Mouse (Mus musculus): Measurements from ENCODE around the gene Tbc1d10c. TPM values are rescaled to one million over a fixed set of nuclear protein-coding genes. Genes with fewer than 3 reads are reported as not detected.

Gene Tbc1d10c
- polyA plus RNA-seq, 1 experiment from 2014 or later, result 2.3 TPM

- Histone ChIP-seq H3K36me3 (ENCODE audit: control insufficient read depth, insufficient read depth, low read length) (no peaks in the 10 kb centered on the region), H3K27ac (replicated peaks) (no peak overlapping the region), H3K9ac (ENCODE audit: low read length) (no peak overlapping the region), H3K27me3 (ENCODE audit: control insufficient read depth, insufficient read depth, low read length) (no peaks in the 10 kb centered on the region), H3K4me1 (replicated peaks; ENCODE audit: control insufficient read depth, insufficient read depth) (no peaks in the 10 kb centered on the region), H3K4me3 (ENCODE audit: low read depth, low read length) (no peak overlapping the region), H3K9me3 (ENCODE audit: control insufficient read depth, low read length) (no peaks in the 10 kb centered on the region), H3K4me2 (replicated peaks; ENCODE audit: low read depth) (no peak overlapping the region)
- no peak for ATAC-seq (ENCODE audit: low FRiP score, low TSS enrichment)
- WGBS, result 74% methylated on average over 16 of the region's 16 CpGs
- TF ChIP-seq CTCF (IDR thresholded peaks at IDR 0.05; ENCODE audit: low read depth) (no peak), EP300 (optimal IDR thresholded peaks at IDR 0.05) (no peak)
- no peak for DNase-seq (ENCODE audit: low spot score)
These were observed 46.3 kb downstream of the Tbc1d10c start for GRCm38 (mm10) chr19:4144550-4145498.

GRCm38 (mm10) chr19:4143759-4144268 is 47.3 kb downstream of the Tbc1d10c start, which contains the start of gene Cabp4:
Cabp4 (minus strand) TSS chr19:4144033.
- ATAC-seq (ENCODE audit: low FRiP score, low TSS enrichment) (no peak), DNase-seq (ENCODE audit: low spot score) (no peak)
- TF ChIP-seq EP300 (optimal IDR thresholded peaks at IDR 0.05) (no peak), CTCF (IDR thresholded peaks at IDR 0.05; ENCODE audit: low read depth) (no peak)
- no peaks in the 10 kb centered on the region for H3K27me3 ChIP-seq (ENCODE audit: control insufficient read depth, insufficient read depth, low read length)
- no peak within 1 kb of the TSS for H3K9ac ChIP-seq (ENCODE audit: low read length)
- H3K36me3 ChIP-seq (ENCODE audit: control insufficient read depth, insufficient read depth, low read length), result no peaks in the 10 kb centered on the region
- 80% methylated on average over 7 of the region's 7 CpGs for WGBS
- no peaks in the 10 kb centered on the region for H3K4me1 ChIP-seq (replicated peaks; ENCODE audit: control insufficient read depth, insufficient read depth)
- H3K4me2 ChIP-seq (replicated peaks; ENCODE audit: low read depth), result no peak within 1 kb of the TSS
- H3K4me3 ChIP-seq (ENCODE audit: low read depth, low read length), result no peak within 1 kb of the TSS
- H3K9me3 ChIP-seq (ENCODE audit: control insufficient read depth, low read length), result no peaks in the 10 kb centered on the region
- H3K27ac ChIP-seq (replicated peaks), result no peak within 1 kb of the TSS

GRCm38 (mm10) chr19:4142416-4143173 is 48.5 kb downstream of the Tbc1d10c start:
- Histone ChIP-seq H3K9ac (ENCODE audit: low read length) (no peak overlapping the region), H3K27me3 (ENCODE audit: control insufficient read depth, insufficient read depth, low read length) (no peaks in the 10 kb centered on the region), H3K36me3 (ENCODE audit: control insufficient read depth, insufficient read depth, low read length) (no peaks in the 10 kb centered on the region), H3K4me3 (ENCODE audit: low read depth, low read length) (no peak overlapping the region), H3K9me3 (ENCODE audit: control insufficient read depth, low read length) (no peaks in the 10 kb centered on the region), H3K27ac (replicated peaks) (no peak overlapping the region), H3K4me1 (replicated peaks; ENCODE audit: control insufficient read depth, insufficient read depth) (no peaks in the 10 kb centered on the region), H3K4me2 (replicated peaks; ENCODE audit: low read depth) (no peak overlapping the region)
- no peak for ATAC-seq (ENCODE audit: low FRiP score, low TSS enrichment)
- no peak for DNase-seq (ENCODE audit: low spot score)
- TF ChIP-seq EP300 (optimal IDR thresholded peaks at IDR 0.05), result no peak
- TF ChIP-seq CTCF (IDR thresholded peaks at IDR 0.05; ENCODE audit: low read depth), result no peak
- WGBS, result 86% methylated on average over 18 of the region's 18 CpGs

- TF ChIP-seq CTCF (IDR thresholded peaks at IDR 0.05; ENCODE audit: low read depth) (no peak), EP300 (optimal IDR thresholded peaks at IDR 0.05) (no peak)
- DNase-seq (ENCODE audit: low spot score) (no peak), ATAC-seq (ENCODE audit: low FRiP score, low TSS enrichment) (no peak)
- no peaks in the 10 kb centered on the region for H3K36me3 ChIP-seq (ENCODE audit: control insufficient read depth, insufficient read depth, low read length)
- no peaks in the 10 kb centered on the region for H3K4me1 ChIP-seq (replicated peaks; ENCODE audit: control insufficient read depth, insufficient read depth)
- WGBS, result 59% methylated on average over 6 of the region's 6 CpGs
- no peak overlapping the region for H3K4me3 ChIP-seq (ENCODE audit: low read depth, low read length)
- H3K27ac ChIP-seq (replicated peaks), result no peak overlapping the region
- no peak overlapping the region for H3K9ac ChIP-seq (ENCODE audit: low read length)
- H3K27me3 ChIP-seq (ENCODE audit: control insufficient read depth, insufficient read depth, low read length), result no peaks in the 10 kb centered on the region
- no peaks in the 10 kb centered on the region for H3K9me3 ChIP-seq (ENCODE audit: control insufficient read depth, low read length)
- no peak overlapping the region for H3K4me2 ChIP-seq (replicated peaks; ENCODE audit: low read depth)
These were observed 50.9 kb downstream of the Tbc1d10c start for GRCm38 (mm10) chr19:4140147-4140546.

DNA sequence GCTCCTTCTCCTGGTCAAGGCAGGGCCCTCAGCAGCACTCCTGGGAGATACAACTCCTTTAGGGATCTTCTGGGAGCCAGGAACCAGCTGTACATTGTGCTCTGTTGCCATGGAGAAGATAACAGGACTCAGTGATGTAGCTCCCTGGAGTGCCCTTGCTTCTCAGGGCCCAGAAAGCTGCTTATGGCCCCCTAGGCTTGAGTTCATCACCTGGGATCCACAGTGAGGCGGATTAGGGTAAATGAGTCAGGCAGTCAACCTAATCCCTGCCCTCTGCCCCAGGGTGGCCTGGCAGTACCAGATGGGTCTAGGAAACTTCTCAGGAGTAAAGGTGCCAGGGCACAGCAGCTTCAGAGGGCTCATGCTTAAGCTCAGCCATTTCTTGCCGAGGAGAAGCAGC is 51.6 kb downstream of the Tbc1d10c start, which contains the start of gene Gpr152:
Gene Gpr152 (plus strand): TSS at position 342 of the 400 bp plus-strand sequence.
- H3K4me1 ChIP-seq (replicated peaks; ENCODE audit: control insufficient read depth, insufficient read depth), result no peaks in the 10 kb centered on the region
- TF ChIP-seq CTCF (IDR thresholded peaks at IDR 0.05; ENCODE audit: low read depth) (no peak), EP300 (optimal IDR thresholded peaks at IDR 0.05) (no peak)
- H3K9ac ChIP-seq (ENCODE audit: low read length), result no peak within 1 kb of the TSS
- DNase-seq (ENCODE audit: low spot score) (no peak), ATAC-seq (ENCODE audit: low FRiP score, low TSS enrichment) (no peak)
- no peaks in the 10 kb centered on the region for H3K27me3 ChIP-seq (ENCODE audit: control insufficient read depth, insufficient read depth, low read length)
- WGBS, result 78% methylated on average over 2 of the region's 2 CpGs
- no peaks in the 10 kb centered on the region for H3K9me3 ChIP-seq (ENCODE audit: control insufficient read depth, low read length)
- no peak within 1 kb of the TSS for H3K27ac ChIP-seq (replicated peaks)
- H3K4me2 ChIP-seq (replicated peaks; ENCODE audit: low read depth), result no peak within 1 kb of the TSS
- H3K36me3 ChIP-seq (ENCODE audit: control insufficient read depth, insufficient read depth, low read length), result no peaks in the 10 kb centered on the region
- H3K4me3 ChIP-seq (ENCODE audit: low read depth, low read length), result no peak within 1 kb of the TSS
